Mouse (Mus musculus) C2C12 (cell line): Measurements from ENCODE around the gene Spdye4b.
"Not testable (repeated sequence)": the region's sequence is repeated elsewhere in the genome, so short reads cannot be mapped to it uniquely, and the experiment has no call there.

ENCODE experiments used
- CTCF ChIP-seq: IDR thresholded peaks from one replicate; pipeline ENCODE4 v1.5.1; 2011; ENCODE audit not compliant: control insufficient read depth, insufficient read depth, insufficient read length
- MAX ChIP-seq: IDR thresholded peaks from one replicate; pipeline ENCODE4 v1.6.1; 2011; ENCODE audit warnings: mild to moderate bottlenecking, control low read depth
- MYOD1 ChIP-seq: IDR thresholded peaks from one replicate; pipeline ENCODE4 v1.6.1; 2011; ENCODE audit warnings: low read depth; ENCODE audit not compliant: control insufficient read depth, insufficient read length
- MYOG ChIP-seq: IDR thresholded peaks from one replicate; pipeline ENCODE4 v1.6.1; 2011; ENCODE audit not compliant: control insufficient read depth, insufficient read length; ENCODE audit errors: extremely low read depth

DNA sequence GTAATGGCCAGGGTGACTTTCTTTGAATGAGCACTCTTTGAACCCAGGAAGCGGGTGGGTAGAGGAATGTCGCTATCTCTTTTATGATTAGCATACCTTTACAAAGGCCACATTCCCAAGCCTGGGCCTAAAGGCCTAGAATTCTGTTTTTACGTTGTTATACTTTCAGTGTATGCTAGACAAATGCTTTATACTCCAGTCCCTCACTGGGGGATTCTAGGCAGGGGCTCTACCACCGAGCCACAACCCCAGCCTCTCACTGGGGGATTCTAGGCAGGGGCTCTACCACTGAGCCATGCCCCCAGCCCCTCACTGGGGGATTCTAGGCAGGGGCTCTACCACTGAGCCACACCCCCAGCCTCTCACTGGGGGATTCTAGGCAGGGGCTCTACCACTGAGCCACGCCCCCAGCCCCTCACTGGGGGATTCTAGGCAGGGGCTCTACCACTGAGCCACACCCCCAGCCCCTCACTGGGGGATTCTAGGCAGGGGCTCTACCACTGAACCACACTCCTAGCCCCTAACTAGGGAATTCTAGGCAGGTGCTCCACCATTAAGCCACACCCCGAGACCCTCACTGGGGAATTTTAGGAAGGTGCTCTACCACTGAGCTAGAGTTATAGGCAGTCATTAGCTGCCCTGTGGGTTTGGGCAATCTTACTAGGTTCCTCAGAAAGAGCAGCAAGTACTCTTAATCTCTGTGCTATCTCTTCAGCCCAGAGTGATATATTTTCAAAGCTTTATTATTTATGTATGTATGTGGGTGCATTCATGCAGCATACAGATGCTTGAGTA lies 46.4 kb upstream of the Spdye4b start:
- TF ChIP-seq CTCF, MAX, MYOG, MYOD1: not testable (repeated sequence)
